ENCODE assay signal across 18 mouse cellular contexts in the genomic region with DNA sequence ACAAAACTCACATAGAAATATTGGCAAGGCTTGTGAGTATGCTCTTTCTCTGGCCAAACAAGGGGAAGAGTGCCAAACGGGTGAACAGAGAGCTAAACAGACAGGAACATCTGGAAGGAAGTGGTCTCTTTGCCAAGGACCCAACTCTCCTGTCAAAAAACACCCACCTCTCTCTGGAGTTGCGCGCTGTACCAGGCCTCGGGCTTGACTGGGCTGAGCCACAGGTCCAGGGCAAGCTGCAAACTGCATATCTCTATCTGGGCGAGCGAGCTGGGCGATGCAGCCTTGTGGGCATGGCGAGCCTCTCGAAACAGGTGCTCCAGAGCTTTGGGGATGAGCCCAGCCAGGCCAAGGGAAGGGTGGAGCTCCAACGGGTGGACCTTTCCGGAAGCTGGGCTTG.
DNase-seq lines count a peak whose midpoint lies in the region; ATAC-seq lines count a peak whose summit lies in the region.
"Had no signal": no experiment of that assay in that cellular context is flagged by ENCODE, and none has a peak within 500 bp of the region (broad histone marks: within the 10 kb centered on the region; RNA-seq: fewer than 3 reads in every experiment).

No protein-coding gene starts in this region.

- no peak for ATAC-seq in frontal cortex, adult (ENCODE audit: low TSS enrichment)
- ATAC-seq: forebrain, embryonic 16.5 days; hindbrain, embryonic 16.5 days; intestine, embryonic 15.5 days had no signal

- DNase-seq in lung, postnatal 10 days: peak; percentile 18
- no peak for DNase-seq in lung, adult 18-20 months
- DNase-seq in gonadal fat pad, adult 2 months (ENCODE audit: low read depth): peak; percentile 45
- peak; percentile 38 to 51 for DNase-seq in thymus, adult 18-20 months
- peak; percentile 56 to 63 for DNase-seq in thymus, postnatal 36 days
- no peak for DNase-seq in kidney, adult 9 months
- no peak for DNase-seq in kidney, postnatal 14 days
- DNase-seq: adrenal gland, postnatal 10 days; cerebellum, adult 8-10 months; cerebellum, postnatal 36 days; heart, postnatal 4 days; kidney, adult 8-10 months; kidney, postnatal 25 days; spleen, adult 18-20 months had no signal

Comparison
In these comparisons a context has a peak if more than half of its experiments do, and no peak if none do; other contexts are left out.
1. DNase-seq: peak in lung, postnatal 10 days (single experiment), gonadal fat pad, adult 2 months (single experiment), thymus, adult 18-20 months (2 of 2) and thymus, postnatal 36 days (2 of 2); none in lung, adult 18-20 months (0 of 2), kidney, adult 9 months (single experiment) and kidney, postnatal 14 days (single experiment).